Mouse (Mus musculus) neural tube, embryonic 15.5 days (tissue): ENCODE results near the gene Cdk5rap1. TPM values are rescaled to one million over a fixed set of nuclear protein-coding genes. Genes with fewer than 3 reads are reported as not detected.
A peak's percentile ranks its signal among the peaks of the same experiment; 100 is the strongest.
"Not testable (repeated sequence)": the region's sequence is repeated elsewhere in the genome, so short reads cannot be mapped to it uniquely, and the experiment has no call there.

ENCODE experiments used
- ATAC-seq: fragments of 200-750 bp; cut with Nextera tagmentation; 2 replicates; pipeline ENCODE4 v1.8.0; 2017; ENCODE audit warnings: mild to moderate bottlenecking, moderate TSS enrichment, moderate library complexity; ENCODE audit not compliant: low FRiP score
- H3K27ac ChIP-seq: fragments of 300-500 bp; sonication (generic); replicated peaks from 2 replicates; pipeline ENCODE4 v1.5.1; 2015; ENCODE audit warnings: mild to moderate bottlenecking, inconsistent platforms
- H3K27me3 ChIP-seq: fragments of 300-500 bp; sonication (generic); replicated peaks from 2 replicates; pipeline ENCODE4 v1.6.1; 2015; ENCODE audit warnings: inconsistent platforms
- H3K36me3 ChIP-seq: fragments of 300-500 bp; sonication (generic); 2 replicates; pipeline ENCODE4 v1.6.1; 2015; ENCODE audit warnings: inconsistent platforms
- H3K4me1 ChIP-seq: fragments of 300-500 bp; sonication (generic); 2 replicates; pipeline ENCODE4 v1.6.1; 2015; ENCODE audit warnings: inconsistent platforms
- H3K4me2 ChIP-seq: fragments of 300-500 bp; sonication (generic); 2 replicates; pipeline ENCODE4 v1.6.1; 2015; ENCODE audit warnings: inconsistent platforms, mild to moderate bottlenecking, moderate library complexity
- H3K4me3 ChIP-seq: fragments of 300-500 bp; sonication (generic); replicated peaks from 2 replicates; pipeline ENCODE4 v1.5.1; 2015; ENCODE audit warnings: mild to moderate bottlenecking, inconsistent platforms
- H3K9ac ChIP-seq: fragments of 300-500 bp; sonication (generic); replicated peaks from 2 replicates; pipeline ENCODE4 v1.6.1; 2015; ENCODE audit warnings: mild to moderate bottlenecking, inconsistent platforms
- H3K9me3 ChIP-seq: fragments of 300-500 bp; sonication (generic); replicated peaks from 2 replicates; pipeline ENCODE4 v1.6.1; 2016; ENCODE audit warnings: inconsistent platforms
- WGBS: fragments of 180-500 bp; shearing (Covaris S2); methylation state at CpG from one replicate; pipeline ENCODE4 v1.1.7; 2015; ENCODE audit warnings: mixed read lengths; 5-methylcytosine and 5-hydroxymethylcytosine counted together
- polyA plus RNA-seq: library from polyadenylated mRNA; unstranded; fragments of >200 nt; fragmentation: Nextera tagmentation; extraction: Ambion mirVana; gene quantifications from 2 replicates; pipeline ENCODE4 v1.2.1, GENCODE M21; 2015

Gene Cdk5rap1
- polyA plus RNA-seq, 1 experiment from 2014 or later: 13.7 TPM

- ATAC-seq: no peak
- Histone ChIP-seq H3K4me2 (no peak overlapping the region), H3K27me3 (no peaks in the 10 kb centered on the region), H3K9me3 (no peaks in the 10 kb centered on the region), H3K4me1 (no peaks in the 10 kb centered on the region), H3K4me3 (no peak overlapping the region), H3K36me3 (no peaks in the 10 kb centered on the region), H3K27ac (no peak overlapping the region), H3K9ac (no peak overlapping the region)
- WGBS: 5% methylated on average over 1 of the region's 1 CpGs
Observed at GRCm38 (mm10) chr2:154300496-154300895, 72.3 kb downstream of the Cdk5rap1 start.

- not testable (repeated sequence) for H3K9ac ChIP-seq, ATAC-seq, H3K4me1 ChIP-seq, H3K36me3 ChIP-seq, H3K9me3 ChIP-seq, H3K4me3 ChIP-seq, H3K27me3 ChIP-seq, H3K27ac ChIP-seq
- peak overlapping the region; percentile 34 for H3K4me2 ChIP-seq
- 3% methylated on average over 10 of the region's 10 CpGs for WGBS
Observed at GRCm38 (mm10) chr2:154294746-154295145, 78.1 kb downstream of the Cdk5rap1 start.

- Histone ChIP-seq H3K36me3 (no peaks in the 10 kb centered on the region), H3K4me1 (no peaks in the 10 kb centered on the region), H3K27ac (no peak overlapping the region), H3K4me2 (no peak overlapping the region), H3K9me3 (no peaks in the 10 kb centered on the region), H3K9ac (no peak overlapping the region), H3K27me3 (no peaks in the 10 kb centered on the region), H3K4me3 (no peak overlapping the region)
- 93% methylated on average over 1 of the region's 1 CpGs for WGBS
- ATAC-seq: no peak
Observed at GRCm38 (mm10) chr2:154292833-154293232, 80.0 kb downstream of the Cdk5rap1 start.

GRCm38 (mm10) chr2:154291866-154292265 lies 80.9 kb downstream of the Cdk5rap1 start:
- H3K4me2 ChIP-seq, H3K9ac ChIP-seq, H3K27me3 ChIP-seq, H3K4me1 ChIP-seq, ATAC-seq, H3K27ac ChIP-seq, H3K36me3 ChIP-seq, H3K9me3 ChIP-seq, H3K4me3 ChIP-seq: not testable (repeated sequence)
- 86% methylated on average over 3 of the region's 3 CpGs for WGBS

Other genes with a start within 250 kb of the Cdk5rap1 start
- gene Bpifa3, start 242.7 kb downstream of the Cdk5rap1 start, polyA plus RNA-seq: not detected in 2 replicates
- 51.3 TPM in 1 of 2 replicates, not detected in the other for gene Bpifa1, start 230.1 kb downstream of the Cdk5rap1 start, polyA plus RNA-seq
- gene Bpifa5, start 210.4 kb downstream of the Cdk5rap1 start, polyA plus RNA-seq: not detected in 2 replicates
- gene Bpifb1, start 182.2 kb downstream of the Cdk5rap1 start, polyA plus RNA-seq: 0.24 TPM in 1 of 2 replicates, not detected in the other
- gene Bpifb5, start 149.3 kb downstream of the Cdk5rap1 start, polyA plus RNA-seq: 0.27 and 0.32 TPM in 2 replicates
- not detected in 2 replicates for gene Bpifb9a, start 115.2 kb downstream of the Cdk5rap1 start, polyA plus RNA-seq
- not detected in 2 replicates for gene Bpifb9b, start 65.8 kb downstream of the Cdk5rap1 start, polyA plus RNA-seq
- gene Snta1, start 35.1 kb upstream of the Cdk5rap1 start, polyA plus RNA-seq: 12.1 and 12.7 TPM in 2 replicates
- 35.3 and 36.1 TPM in 2 replicates for gene Cbfa2t2, start 63.5 kb upstream of the Cdk5rap1 start, polyA plus RNA-seq
- 1.3 and 1.9 TPM in 2 replicates for gene 1700003F12Rik, start 174.1 kb upstream of the Cdk5rap1 start, polyA plus RNA-seq
- 0.31 and 0.63 TPM in 2 replicates for gene Actl10, start 178.8 kb upstream of the Cdk5rap1 start, polyA plus RNA-seq
- 16.0 and 19.6 TPM in 2 replicates for gene Necab3, start 185.9 kb upstream of the Cdk5rap1 start, polyA plus RNA-seq
- 3.4 and 7.4 TPM in 2 replicates for gene E2f1, start 196.9 kb upstream of the Cdk5rap1 start, polyA plus RNA-seq
- 18.1 and 22.9 TPM in 2 replicates for gene Pxmp4, start 230.7 kb upstream of the Cdk5rap1 start, polyA plus RNA-seq
- gene Zfp341, start 240.3 kb upstream of the Cdk5rap1 start, polyA plus RNA-seq: 2.1 and 2.3 TPM in 2 replicates
- 0.35 and 0.55 TPM in 2 replicates for gene 4930519P11Rik, start 240.4 kb upstream of the Cdk5rap1 start, polyA plus RNA-seq